Mouse (Mus musculus): ENCODE data around the gene Dnal4. TPM values are rescaled to one million over a fixed set of nuclear protein-coding genes. Genes with fewer than 3 reads are reported as not detected.

Dnal4 gene
- polyA plus RNA-seq, 1 experiment from 2014 or later, result 71.7 TPM

DNA sequence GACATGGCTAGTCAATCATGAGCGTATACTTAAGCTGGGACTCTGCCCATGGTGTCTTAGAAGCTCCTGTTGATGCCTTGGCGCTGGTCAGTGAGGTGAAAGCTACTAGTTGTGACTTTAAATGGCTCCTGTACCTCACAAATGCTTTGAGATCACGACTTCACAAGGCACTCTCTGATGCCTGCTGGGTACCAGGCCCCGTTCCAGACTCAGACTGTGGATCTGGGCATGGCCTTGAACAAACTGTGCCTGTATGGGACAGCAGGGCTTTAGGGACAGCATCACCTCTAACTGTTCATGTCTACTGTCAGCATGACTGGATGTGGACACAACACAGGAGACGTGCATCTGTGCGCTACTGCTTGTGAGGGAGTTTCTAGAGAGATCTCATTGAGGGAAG lies 13.3 kb upstream of the Dnal4 start:
- no peaks in the 10 kb centered on the region for H3K9me3 ChIP-seq (ENCODE audit: low read length)
- no peak overlapping the region for H3K9ac ChIP-seq (replicated peaks; ENCODE audit: low read length)
- no peak overlapping the region for H3K4me2 ChIP-seq (replicated peaks; ENCODE audit: low read depth, low read length)
- no peak for ATAC-seq (ENCODE audit: low FRiP score, low TSS enrichment)
- peaks cover 4% of the 10 kb centered on the region; the same call in 1 of the 2 replicates for H3K27me3 ChIP-seq (ENCODE audit: insufficient read depth, low read length)
- H3K36me3 ChIP-seq (ENCODE audit: insufficient read depth, low read length), result no peaks in the 10 kb centered on the region
- H3K4me1 ChIP-seq (ENCODE audit: insufficient read depth, low read length), result no peaks in the 10 kb centered on the region
- no peak overlapping the region for H3K27ac ChIP-seq (ENCODE audit: low read length)
- H3K4me3 ChIP-seq (ENCODE audit: low read length), result no peak overlapping the region
- WGBS, result 81% methylated on average over 6 of the region's 6 CpGs

DNA sequence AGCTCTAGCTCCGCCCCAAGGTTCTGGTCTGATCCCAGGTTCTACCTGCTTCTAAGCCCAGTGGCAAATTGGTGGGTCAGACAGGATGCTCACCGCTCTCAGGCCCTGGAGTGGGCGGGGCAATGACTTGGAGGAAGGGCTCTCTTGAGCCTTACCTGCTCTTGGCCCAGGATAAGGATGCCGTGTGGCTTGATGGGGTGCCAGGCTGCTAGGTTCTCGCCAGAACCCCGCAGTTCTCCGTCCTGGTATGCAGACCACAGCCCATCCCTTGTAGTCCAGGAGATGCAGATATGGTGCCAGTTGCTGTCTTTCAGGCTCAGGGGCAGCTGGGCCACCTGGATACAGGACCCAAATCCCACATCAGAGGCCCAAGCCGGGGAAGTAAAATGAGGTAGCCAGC lies 12.5 kb upstream of the Dnal4 start:
- Histone ChIP-seq H3K4me1 (ENCODE audit: insufficient read depth, low read length) (no peaks in the 10 kb centered on the region), H3K9me3 (ENCODE audit: low read length) (no peaks in the 10 kb centered on the region), H3K9ac (replicated peaks; ENCODE audit: low read length) (no peak overlapping the region), H3K27ac (ENCODE audit: low read length) (no peak overlapping the region), H3K36me3 (ENCODE audit: insufficient read depth, low read length) (no peaks in the 10 kb centered on the region), H3K4me3 (ENCODE audit: low read length) (no peak overlapping the region), H3K4me2 (replicated peaks; ENCODE audit: low read depth, low read length) (no peak overlapping the region), H3K27me3 (ENCODE audit: insufficient read depth, low read length) (0 out of 2 replicates have a peak, but pooled peaks cover under 1% of the 10 kb centered on the region)
- 57% methylated on average over 8 of the region's 8 CpGs for WGBS
- no peak for ATAC-seq (ENCODE audit: low FRiP score, low TSS enrichment)

- no peak for ATAC-seq (ENCODE audit: low FRiP score, low TSS enrichment)
- Histone ChIP-seq H3K4me2 (replicated peaks; ENCODE audit: low read depth, low read length) (no peak overlapping the region), H3K9ac (replicated peaks; ENCODE audit: low read length) (no peak overlapping the region), H3K27ac (ENCODE audit: low read length) (no peak overlapping the region), H3K9me3 (ENCODE audit: low read length) (no peaks in the 10 kb centered on the region), H3K36me3 (ENCODE audit: insufficient read depth, low read length) (no peaks in the 10 kb centered on the region), H3K4me1 (ENCODE audit: insufficient read depth, low read length) (no peaks in the 10 kb centered on the region), H3K27me3 (ENCODE audit: insufficient read depth, low read length) (no peaks in the 10 kb centered on the region), H3K4me3 (ENCODE audit: low read length) (no peak overlapping the region)
- 70% methylated on average over 8 of the region's 8 CpGs for WGBS
Observed at GRCm38 (mm10) chr15:79787815-79788214, 10.2 kb upstream of the Dnal4 start.

GRCm38 (mm10) chr15:79785056-79785455 lies 7.4 kb upstream of the Dnal4 start:
- Histone ChIP-seq H3K4me3 (ENCODE audit: low read length) (no peak overlapping the region), H3K36me3 (ENCODE audit: insufficient read depth, low read length) (no peaks in the 10 kb centered on the region), H3K4me2 (replicated peaks; ENCODE audit: low read depth, low read length) (no peak overlapping the region), H3K4me1 (ENCODE audit: insufficient read depth, low read length) (no peaks in the 10 kb centered on the region), H3K27ac (ENCODE audit: low read length) (no peak overlapping the region), H3K27me3 (ENCODE audit: insufficient read depth, low read length) (no peaks in the 10 kb centered on the region), H3K9ac (replicated peaks; ENCODE audit: low read length) (no peak overlapping the region), H3K9me3 (ENCODE audit: low read length) (no peaks in the 10 kb centered on the region)
- WGBS, result 72% methylated on average over 1 of the region's 1 CpGs
- ATAC-seq (ENCODE audit: low FRiP score, low TSS enrichment), result no peak

GRCm38 (mm10) chr15:79775662-79776061 lies 2.0 kb downstream of the Dnal4 start:
- Histone ChIP-seq H3K4me3 (ENCODE audit: low read length) (no peak overlapping the region), H3K27me3 (ENCODE audit: insufficient read depth, low read length) (no peaks in the 10 kb centered on the region), H3K4me1 (ENCODE audit: insufficient read depth, low read length) (peaks cover 16% of the 10 kb centered on the region), H3K9ac (replicated peaks; ENCODE audit: low read length) (no peak overlapping the region), H3K9me3 (ENCODE audit: low read length) (no peaks in the 10 kb centered on the region), H3K36me3 (ENCODE audit: insufficient read depth, low read length) (no peaks in the 10 kb centered on the region), H3K4me2 (replicated peaks; ENCODE audit: low read depth, low read length) (no peak overlapping the region), H3K27ac (ENCODE audit: low read length) (no peak overlapping the region)
- ATAC-seq (ENCODE audit: low FRiP score, low TSS enrichment), result no peak
- WGBS, result 59% methylated on average over 7 of the region's 7 CpGs

DNA sequence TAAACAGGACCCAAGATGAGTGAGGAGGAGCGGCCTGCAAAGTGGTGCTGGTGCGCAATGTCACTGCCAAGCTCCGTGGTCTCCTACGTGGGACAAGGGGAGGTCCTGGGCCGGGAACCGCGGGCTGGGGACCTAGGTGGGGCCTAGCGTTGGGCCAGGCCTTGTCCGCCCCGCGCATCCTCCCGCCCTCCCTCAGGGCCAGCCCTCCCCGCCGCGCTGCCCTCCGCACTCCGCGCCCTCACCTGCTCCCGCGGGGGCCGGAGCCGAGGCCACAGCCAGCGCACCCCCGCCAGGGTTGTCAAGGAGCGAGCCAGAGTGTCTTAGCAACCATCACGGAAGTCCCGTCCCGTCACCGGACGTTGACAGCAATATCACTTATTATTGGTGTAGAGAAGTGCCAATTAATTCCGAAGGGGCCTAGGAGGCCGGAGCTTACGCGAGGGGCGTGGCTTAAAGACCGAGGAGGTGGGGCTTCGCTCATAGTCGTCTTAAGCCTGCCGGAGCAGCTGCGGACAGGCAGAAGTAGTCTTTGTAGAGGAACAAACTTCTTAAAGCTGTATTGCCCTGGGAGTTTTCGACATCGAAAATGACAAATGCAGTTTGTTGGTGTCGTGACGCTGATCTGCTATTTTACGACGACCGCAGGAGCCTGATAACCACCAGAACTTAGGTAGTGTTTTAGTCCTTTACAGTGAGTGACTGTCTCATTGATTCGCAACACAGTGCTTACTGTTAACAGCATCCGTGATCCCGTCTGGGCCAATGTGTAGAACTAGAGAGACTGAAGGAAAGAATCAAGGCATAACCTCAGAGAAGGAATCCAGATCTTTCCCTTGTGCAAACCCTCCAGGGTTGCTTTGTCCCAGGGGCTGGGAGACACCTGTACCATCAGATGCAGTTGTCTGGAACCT lies 3.3 kb downstream of the Dnal4 start:
- Histone ChIP-seq H3K27me3 (ENCODE audit: insufficient read depth, low read length) (no peaks in the 10 kb centered on the region), H3K27ac (ENCODE audit: low read length) (peak overlapping the region; percentile 69), H3K4me3 (ENCODE audit: low read length) (peak overlapping the region; percentile 70), H3K36me3 (ENCODE audit: insufficient read depth, low read length) (no peaks in the 10 kb centered on the region), H3K4me2 (replicated peaks; ENCODE audit: low read depth, low read length) (peak overlapping the region; percentile 57), H3K9me3 (ENCODE audit: low read length) (no peaks in the 10 kb centered on the region), H3K4me1 (ENCODE audit: insufficient read depth, low read length) (peaks cover 16% of the 10 kb centered on the region), H3K9ac (replicated peaks; ENCODE audit: low read length) (peak overlapping the region; percentile 81)
- WGBS, result under 1% methylated on average over 45 of the region's 50 CpGs
- peak; percentile 99 for ATAC-seq (ENCODE audit: low FRiP score, low TSS enrichment)

DNA sequence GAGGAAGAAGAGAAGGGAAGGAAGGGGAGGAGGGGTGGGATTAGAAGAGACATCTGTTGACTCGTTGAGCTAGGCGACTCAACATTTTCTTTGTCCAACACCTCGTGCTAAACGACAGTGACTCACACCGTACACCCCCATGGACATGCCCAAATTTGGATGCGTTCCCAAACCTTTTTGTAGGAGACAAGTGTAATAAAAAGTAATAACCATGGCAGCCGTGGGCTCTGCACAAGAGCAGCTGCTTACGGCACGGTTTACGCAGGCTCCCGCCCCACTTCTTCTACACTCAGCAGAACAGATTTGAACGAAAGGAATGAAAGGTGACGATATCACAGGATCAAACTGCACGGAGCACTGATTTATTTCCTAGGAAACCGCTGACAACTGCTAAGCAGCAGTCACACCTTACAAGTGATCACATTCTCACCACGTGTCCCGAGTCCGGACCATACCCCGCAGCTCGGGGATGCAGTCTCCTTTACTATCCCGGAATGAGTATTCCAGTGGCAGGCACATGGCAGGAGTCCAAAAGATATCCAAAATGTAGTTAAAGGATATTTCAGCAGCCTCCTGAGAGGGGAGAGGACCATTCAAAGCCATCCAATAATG lies 6.9 kb downstream of the Dnal4 start:
- H3K36me3 ChIP-seq (ENCODE audit: insufficient read depth, low read length), result no peaks in the 10 kb centered on the region
- ATAC-seq (ENCODE audit: low FRiP score, low TSS enrichment), result no peak
- WGBS, result 39% methylated on average over 21 of the region's 21 CpGs
- H3K27me3 ChIP-seq (ENCODE audit: insufficient read depth, low read length), result no peaks in the 10 kb centered on the region
- H3K9ac ChIP-seq (replicated peaks; ENCODE audit: low read length), result no peak overlapping the region
- H3K4me3 ChIP-seq (ENCODE audit: low read length), result no peak overlapping the region
- no peak overlapping the region for H3K4me2 ChIP-seq (replicated peaks; ENCODE audit: low read depth, low read length)
- no peak overlapping the region for H3K27ac ChIP-seq (ENCODE audit: low read length)
- peaks cover 16% of the 10 kb centered on the region for H3K4me1 ChIP-seq (ENCODE audit: insufficient read depth, low read length)
- H3K9me3 ChIP-seq (ENCODE audit: low read length), result no peaks in the 10 kb centered on the region

DNA sequence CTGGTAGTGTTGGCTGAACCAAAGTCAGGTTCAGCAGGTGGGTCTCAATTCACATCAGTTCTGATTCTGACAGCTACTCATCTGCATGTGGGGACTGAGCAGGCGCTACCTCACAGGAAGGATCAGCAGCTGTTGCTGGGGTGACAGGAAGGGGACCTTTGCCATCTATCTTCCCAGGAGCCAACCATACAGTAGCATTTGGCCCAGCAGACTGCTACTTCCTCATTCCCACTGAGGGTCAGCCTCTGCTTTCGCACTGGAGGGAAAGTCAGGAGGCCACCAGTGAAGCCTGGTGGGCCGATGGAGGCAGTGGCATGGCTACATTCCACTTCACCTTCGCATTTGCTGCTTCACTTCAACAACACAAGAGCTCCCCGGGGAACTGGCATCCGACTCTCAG lies 9.3 kb downstream of the Dnal4 start:
- Histone ChIP-seq H3K9ac (replicated peaks; ENCODE audit: low read length) (no peak overlapping the region), H3K9me3 (ENCODE audit: low read length) (no peaks in the 10 kb centered on the region), H3K4me1 (ENCODE audit: insufficient read depth, low read length) (peaks cover 6% of the 10 kb centered on the region), H3K4me2 (replicated peaks; ENCODE audit: low read depth, low read length) (no peak overlapping the region), H3K27ac (ENCODE audit: low read length) (no peak overlapping the region), H3K36me3 (ENCODE audit: insufficient read depth, low read length) (peaks cover 9% of the 10 kb centered on the region; the same call in 1 of the 2 replicates), H3K27me3 (ENCODE audit: insufficient read depth, low read length) (no peaks in the 10 kb centered on the region), H3K4me3 (ENCODE audit: low read length) (no peak overlapping the region)
- 68% methylated on average over 6 of the region's 6 CpGs for WGBS
- ATAC-seq (ENCODE audit: low FRiP score, low TSS enrichment), result no peak

- no peaks in the 10 kb centered on the region for H3K9me3 ChIP-seq (ENCODE audit: low read length)
- ATAC-seq (ENCODE audit: low FRiP score, low TSS enrichment), result no peak
- H3K27me3 ChIP-seq (ENCODE audit: insufficient read depth, low read length), result no peaks in the 10 kb centered on the region
- no peak overlapping the region for H3K9ac ChIP-seq (replicated peaks; ENCODE audit: low read length)
- peaks cover 17% of the 10 kb centered on the region for H3K36me3 ChIP-seq (ENCODE audit: insufficient read depth, low read length)
- H3K27ac ChIP-seq (ENCODE audit: low read length), result no peak overlapping the region
- 79% methylated on average over 16 of the region's 16 CpGs for WGBS
- no peak overlapping the region for H3K4me3 ChIP-seq (ENCODE audit: low read length)
- 0 out of 2 replicates have a peak, but pooled peaks cover 3% of the 10 kb centered on the region for H3K4me1 ChIP-seq (ENCODE audit: insufficient read depth, low read length)
- H3K4me2 ChIP-seq (replicated peaks; ENCODE audit: low read depth, low read length), result no peak overlapping the region
Observed at GRCm38 (mm10) chr15:79767327-79767961, 10.2 kb downstream of the Dnal4 start.
